Mouse (Mus musculus) naive thymus-derived CD4-positive, alpha-beta T cell, adult 2 months (primary cell): Measurements from ENCODE around the gene Dcaf17.

Experiments
- DNase-seq: peaks from one replicate; pipeline ENCODE4 v3.0.0-alpha.2; 2011; ENCODE audit warnings: low read depth

Gene Dcaf17

DNA sequence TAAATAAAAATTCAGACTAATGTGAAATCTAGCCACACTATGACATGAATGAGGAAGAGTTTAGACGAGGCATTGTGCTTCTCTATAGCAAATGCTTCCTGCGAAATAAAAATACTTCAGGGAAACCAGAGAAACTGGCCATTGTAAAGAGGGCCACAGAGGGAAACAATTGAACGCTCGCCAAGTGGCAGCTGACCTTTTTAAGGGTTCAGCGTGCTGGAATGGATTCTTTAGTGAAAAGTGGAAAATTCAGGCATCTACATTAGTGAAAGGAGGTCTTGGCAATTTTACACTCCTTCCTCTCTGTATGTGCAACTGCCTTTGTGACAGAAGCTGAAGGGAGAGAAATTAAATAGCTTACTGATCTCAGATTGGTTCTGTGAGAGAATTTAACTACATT lies 66.3 kb downstream of the Dcaf17 start:
- DNase-seq = no peak

DNA sequence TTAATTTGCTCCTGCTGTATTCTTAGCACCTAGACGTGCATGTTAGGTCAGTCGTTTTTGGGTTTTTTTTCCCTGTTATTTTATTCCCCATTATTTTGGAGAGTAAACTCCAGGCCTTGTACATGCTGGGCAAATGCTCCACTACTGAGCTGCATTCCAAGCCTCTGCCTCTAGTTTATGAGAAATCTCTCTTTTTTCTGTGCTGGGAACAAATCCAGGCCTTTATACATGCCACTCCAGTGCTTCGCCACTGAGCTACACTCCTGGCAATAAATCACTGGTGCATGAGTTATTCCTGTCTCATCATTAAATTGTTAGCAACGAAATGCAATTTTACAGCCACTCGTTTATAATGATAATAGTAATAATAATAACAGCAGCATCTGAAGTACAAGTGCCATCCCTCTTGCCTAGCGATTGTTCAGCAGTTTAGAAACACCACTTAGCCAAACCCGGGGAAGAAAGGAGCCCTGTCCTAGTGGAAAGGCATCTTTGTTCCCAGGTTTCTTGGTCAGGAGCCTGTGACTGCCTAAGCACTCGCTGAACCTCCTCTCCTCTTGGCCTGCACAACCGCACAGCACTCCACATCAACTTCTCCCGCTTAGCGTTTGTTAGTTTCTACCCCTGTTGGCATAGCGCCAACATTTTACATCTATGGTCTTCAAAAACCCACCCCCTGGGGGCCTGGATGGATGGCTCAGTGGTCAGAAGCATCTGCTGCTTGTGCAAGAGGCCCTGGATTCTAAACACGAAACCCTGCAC lies 67.3 kb downstream of the Dcaf17 start:
- no peak for DNase-seq

DNA sequence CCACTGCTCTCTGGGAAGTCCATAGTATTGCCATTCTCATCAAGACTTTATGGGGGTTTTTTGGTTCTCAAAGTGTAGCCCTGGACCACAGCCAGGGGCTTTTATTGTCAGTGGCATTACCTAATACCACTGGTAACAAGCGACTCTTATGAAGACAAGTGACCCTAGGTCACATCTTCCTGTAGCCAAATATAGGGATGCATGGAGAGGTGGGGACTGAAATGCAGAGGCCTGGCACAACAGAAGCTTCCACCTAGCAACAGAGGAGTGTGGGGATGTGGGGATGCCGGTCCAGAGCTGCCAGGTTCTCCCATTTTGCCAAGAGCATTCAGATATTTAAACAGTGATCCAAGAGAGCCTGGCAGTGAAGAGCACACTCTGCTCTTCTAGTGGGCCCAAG lies 68.5 kb downstream of the Dcaf17 start:
- DNase-seq = no peak

DNA sequence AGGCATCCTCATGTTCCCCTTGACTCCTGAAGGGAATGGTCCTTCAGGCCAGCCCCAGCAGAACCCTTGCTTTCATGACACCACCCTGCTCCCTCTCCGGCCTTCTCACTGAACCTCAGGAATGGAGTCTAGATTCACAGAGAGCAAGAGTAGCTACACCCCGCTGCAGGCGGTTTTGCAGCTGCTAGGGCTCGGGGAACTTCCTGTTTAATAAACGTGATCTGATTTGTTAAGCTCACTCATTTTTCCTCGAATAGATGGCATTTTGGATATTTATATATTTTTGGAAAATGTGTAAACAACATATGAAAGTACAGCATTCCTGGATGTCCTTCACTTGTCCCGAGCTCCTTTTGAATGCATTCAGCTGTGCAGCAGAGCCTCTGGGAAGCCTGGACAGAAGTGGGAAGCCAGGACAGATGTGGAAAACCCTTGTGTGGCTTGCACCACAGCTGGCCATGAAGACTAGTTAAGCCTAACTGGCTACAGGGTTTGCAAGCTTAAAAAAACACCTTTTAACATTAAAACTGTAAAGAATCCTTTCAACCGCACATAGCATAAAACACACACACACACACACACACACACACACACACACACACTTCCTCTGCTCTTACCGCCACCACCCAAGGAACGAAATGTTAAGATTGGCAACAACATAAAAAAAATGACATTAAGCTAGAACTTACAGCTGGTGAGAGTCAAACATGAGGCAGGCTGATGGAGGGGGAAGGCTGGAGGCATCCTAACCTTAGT lies 72.8 kb downstream of the Dcaf17 start:
- peak; percentile 76 for DNase-seq

DNA sequence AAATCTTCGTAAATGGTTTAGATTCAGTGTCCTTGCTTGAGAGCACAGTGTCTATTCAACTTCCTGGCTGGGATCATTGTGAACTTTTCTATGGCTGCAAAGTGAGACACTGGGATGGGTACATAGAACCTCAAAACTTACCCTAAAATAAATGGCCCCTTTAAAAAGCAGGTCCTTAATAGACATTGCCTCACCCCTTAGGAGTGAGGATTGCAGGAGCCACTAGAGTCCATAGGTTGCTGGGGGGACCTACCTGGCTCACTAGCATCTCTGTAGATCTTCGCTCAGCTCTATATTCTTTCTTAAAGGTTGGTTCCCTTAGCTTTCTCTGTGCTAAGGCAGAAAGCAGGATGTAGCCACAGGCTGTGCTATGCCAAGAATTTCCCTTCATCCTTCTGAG lies 75.2 kb downstream of the Dcaf17 start:
- no peak for DNase-seq

DNA sequence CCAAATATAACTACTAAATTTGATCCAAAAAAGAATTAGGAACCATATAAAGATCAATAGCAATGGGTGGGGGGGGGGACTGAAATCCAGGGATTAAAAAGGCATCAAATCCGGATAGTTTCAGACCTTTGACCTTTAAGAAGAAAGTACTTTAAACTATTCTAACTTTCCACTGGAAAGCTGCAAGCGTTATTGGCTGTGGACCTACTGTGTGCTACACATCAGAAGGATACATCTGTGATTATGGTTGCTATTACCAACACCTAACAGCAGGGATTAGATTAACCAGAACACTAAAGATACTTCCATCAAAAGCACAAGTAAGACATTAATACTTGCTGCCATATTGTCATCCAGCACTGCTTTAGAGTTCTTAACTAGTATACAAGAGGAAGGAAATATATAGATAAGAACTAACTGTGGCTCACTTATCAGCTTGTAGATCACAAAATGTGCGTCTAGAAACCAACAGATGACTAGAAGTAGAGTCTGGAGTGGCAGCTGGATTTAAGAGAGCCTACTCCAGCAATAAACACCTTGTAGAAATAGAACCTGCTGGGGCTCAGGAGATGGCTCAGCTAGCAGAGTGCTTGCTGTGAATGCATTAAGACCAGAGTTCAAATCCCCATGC lies 76.9 kb downstream of the Dcaf17 start:
- DNase-seq = peak; percentile 24

DNA sequence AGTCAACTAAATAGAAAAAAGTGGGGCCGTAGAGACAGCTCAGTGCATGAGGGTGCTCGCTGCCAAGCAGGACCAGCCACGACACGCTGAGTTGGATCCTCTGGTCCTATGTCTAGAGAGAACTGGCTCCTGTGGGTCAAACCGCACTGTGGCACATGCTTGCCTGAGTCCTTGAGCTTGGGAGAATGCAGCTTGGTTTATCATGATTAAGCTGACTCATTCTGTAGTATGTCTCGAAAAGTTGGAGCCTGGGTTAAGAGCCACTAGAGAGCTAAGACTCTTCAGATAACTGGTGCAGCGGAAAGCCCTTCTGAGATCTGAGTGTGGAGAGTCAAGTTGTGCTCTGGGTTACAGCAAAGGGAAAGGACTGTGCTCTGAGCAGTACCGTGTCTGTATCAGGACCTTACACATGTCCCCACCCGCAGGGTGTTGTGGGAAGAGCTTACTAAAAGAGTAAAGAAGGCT lies 78.9 kb downstream of the Dcaf17 start:
- no peak for DNase-seq

DNA sequence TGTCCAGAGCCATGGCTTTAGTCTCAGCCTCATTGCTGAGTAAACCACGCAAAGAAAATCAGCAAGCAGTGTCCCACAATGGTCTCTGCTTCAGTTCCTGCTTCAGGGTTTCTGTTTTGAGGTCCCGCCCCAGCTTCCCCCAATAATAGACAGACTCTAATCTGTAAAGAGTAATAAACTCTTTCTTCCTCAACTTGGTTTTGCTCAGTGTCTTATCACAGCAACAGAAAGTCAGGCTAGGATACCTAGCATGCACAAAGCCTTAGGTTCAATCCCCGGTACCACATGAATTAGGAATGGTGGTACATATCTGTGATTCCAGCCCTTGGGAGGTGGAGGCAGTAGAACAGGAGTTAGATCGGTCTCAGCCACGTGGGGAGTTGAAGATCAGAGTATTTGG lies 79.7 kb downstream of the Dcaf17 start:
- DNase-seq = no peak

DNA sequence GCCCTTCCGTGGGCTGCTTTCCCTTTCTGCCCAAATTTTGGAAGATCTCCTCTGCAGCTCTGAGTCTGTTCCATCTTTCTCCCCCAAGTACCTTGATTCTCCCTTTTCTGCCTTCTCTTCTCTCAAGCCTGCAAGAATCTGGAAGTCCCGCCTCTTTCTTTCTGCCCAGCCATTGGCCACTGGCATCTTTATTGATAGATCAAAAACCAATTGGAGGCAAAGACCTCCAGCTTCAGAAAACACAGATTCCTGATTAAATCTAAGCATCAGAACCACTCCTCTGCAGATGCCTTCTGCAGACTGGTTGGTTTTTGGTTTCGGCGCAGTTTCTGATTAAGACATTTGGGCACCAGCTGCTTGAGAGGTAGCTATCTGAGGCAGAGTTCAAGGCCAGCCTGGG lies 85.5 kb downstream of the Dcaf17 start:
- no peak for DNase-seq

DNA sequence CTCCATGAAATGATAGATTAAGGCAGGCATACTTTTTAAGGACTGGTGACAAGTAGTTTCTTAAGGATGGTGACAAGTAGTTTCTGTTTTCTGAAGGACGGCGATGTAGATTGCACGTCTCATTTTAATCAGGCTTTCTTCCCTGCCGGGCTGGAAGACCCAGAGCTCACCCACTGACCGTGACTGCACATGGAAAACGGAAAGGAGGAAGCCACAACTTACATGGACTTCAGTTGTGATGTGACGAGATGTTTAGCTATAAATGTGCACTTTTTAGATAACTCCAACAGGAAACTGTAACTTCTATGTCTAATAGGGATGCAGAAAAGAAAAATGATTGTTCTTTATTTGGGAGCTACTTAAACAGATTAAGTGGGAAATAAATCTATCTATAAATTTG lies 87.3 kb downstream of the Dcaf17 start:
- no peak for DNase-seq

DNA sequence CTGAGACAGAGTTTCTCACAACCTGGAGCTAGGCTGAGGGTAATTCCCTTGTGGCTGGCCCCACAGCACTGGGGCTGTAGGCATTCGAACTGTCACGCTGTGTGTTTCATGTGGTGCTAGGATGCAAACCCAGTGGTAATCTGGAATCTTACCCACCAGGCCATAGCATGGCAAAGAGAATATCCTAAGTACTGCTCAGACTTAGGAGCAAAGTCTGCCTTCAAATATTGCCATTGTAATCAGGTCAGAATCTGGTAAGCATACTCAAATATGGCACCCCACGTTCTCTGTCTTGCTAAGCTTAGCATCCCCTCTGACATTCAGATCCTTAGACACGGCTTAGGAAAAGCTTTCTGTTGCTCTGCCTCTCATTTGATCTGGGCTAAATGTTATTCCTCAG lies 90.7 kb downstream of the Dcaf17 start:
- DNase-seq = no peak

DNA sequence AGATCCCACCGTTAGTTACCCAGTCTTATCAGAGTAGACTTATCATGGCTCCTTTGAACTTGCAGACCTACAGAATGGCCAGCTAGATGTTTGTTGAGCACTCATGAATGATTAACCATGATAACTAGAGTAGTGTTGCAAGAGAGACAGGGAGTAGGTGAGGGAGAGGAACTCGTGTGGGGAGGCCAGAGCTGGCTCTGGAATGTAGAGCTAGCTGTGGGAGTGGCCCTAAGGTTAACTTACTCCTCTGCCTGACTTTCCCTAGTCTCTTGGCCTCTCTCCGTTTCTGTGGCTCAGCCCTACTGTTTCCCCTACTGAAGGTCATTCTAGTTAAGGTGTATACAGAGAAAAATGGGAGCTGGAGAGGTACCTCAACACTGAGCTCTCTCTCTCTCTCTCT lies 91.1 kb downstream of the Dcaf17 start:
- no peak for DNase-seq

DNA sequence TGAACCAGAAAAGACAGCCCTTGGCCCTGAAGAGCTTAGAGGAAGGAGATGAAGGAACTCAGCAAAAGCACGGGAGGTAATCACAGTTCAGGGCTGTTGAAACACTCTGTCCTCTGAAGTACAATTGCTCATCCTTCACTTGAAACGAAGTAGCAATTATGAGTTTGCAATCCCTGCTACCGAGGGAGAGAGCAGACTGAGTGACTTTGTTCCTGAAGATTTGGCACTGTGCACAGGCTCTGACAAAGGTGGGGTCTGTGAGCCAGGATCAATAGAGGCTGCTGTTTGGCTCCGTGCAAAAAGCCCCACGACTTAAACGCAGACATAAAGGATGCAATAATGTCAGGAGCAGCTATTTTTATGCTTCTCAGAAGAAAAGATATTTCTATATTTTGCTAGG lies 92.7 kb downstream of the Dcaf17 start:
- DNase-seq = no peak
